Mouse (Mus musculus): Measurements from ENCODE around the gene Atpaf1.

Gene Atpaf1

DNA sequence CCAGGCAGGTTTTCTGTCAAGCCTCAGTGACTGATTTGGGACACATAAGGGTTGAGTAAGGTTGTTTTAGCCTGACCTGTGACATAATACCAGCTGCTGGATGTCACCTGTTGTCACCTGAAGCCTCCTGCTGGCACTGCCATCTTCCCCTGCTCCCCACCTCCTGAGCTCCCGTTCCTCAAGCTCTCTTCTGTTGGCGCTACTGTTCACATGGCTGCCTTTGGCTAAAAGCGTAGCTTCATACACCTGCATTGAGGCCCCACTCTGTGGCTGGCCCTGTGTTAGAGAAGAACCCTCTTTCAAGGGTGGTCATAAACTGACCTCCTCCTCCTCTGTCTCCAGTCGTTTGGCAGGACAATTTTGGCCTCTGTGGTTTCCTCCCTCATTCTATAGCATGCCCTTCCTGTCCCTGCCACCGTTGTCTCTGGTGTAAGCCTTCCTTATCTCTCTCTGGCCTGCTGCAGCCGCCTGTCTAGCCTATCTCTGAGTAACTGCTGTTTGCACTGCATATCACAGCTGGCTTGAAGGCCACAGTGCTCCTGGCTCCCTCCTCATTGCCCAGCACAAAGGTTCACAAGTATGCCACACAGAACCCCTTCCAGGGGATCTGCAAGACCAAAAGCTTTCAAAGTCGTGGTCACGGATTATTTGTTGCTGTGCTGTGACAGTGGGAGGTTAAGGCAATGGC lies 64.5 kb downstream of the Atpaf1 start:
- DNase-seq (ENCODE audit: low spot score in 2 of 2) = no peak

DNA sequence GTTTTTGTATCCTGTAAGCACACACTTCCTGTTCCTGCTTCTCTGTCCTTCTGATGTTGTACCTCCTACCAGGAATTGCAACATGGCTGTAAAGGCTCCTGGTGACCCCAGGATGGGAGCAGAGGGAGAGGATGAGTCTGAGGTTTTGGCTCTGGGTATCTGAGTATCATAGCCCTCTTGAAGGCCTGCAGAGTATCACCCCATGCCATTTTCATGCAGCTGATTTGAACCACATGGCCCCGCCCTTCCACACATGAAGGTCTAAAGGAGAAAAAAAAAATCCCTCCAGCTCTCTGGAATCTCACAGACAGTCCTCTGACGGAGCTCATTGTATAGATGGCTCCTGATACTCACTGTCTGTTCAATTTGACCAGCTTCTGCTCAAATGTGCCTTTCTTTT lies 65.5 kb downstream of the Atpaf1 start:
- no peak for DNase-seq (ENCODE audit: low spot score in 2 of 2)

DNA sequence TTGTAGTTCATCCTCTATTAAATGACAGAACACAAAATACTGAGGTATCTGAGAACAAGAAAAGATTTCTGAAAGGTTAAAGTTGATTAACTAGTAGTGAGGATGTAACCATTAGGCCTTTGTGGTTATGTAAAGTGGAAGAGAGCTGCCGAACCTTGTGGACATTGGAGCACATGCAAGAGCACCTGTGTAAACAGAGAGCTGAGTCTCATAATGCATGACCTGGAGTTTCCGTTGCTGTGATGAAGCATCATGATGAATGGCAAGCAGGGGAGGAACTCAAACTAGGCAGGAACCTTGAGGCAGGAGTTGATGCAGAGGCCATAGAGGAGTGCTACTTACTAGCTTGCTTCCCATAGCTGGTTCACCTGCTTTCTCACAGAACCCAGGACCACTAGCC lies 66.0 kb downstream of the Atpaf1 start:
- no peak for DNase-seq (ENCODE audit: low spot score in 2 of 2)

DNA sequence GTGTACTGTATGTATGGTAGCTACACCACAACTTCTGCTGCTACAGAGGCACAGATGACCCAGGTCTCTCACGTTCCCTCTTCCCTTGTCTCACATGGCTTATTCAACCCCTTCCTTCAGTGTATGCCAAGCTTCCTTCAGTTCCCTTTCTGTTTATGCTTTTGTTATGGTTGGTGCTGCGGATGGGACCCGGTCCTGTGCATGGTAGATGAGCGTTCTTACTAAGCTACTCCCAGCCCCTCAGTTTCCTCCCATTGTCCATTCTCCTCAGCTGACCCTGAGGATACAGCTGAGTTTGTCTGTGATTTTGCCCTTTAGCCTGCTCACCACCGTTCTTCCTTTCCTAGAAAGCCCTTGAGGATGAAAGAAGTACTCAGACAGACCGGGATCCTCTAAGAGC lies 67.0 kb downstream of the Atpaf1 start:
- DNase-seq (ENCODE audit: low spot score in 2 of 2) = no peak

DNA sequence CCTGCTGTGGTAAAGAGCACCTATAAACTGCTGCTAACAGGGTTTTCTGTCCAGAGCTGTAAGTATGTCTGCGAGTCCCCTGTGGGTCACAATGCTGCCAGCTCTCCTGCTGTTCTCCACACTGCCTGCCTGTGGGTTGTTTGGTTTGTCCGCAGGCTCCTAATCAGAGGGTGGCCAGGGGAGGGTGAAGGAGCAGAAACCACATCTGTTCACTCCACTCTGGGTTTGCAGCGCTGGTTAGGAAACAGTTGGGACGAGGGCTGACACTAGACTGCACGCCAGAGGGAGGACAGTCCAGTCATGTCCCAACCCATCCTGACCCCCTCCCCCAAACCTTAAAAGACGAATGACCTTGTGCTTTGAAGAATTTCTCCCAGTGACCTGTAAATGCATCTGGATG lies 70.5 kb downstream of the Atpaf1 start:
- no peak for DNase-seq (ENCODE audit: low spot score in 2 of 2)

DNA sequence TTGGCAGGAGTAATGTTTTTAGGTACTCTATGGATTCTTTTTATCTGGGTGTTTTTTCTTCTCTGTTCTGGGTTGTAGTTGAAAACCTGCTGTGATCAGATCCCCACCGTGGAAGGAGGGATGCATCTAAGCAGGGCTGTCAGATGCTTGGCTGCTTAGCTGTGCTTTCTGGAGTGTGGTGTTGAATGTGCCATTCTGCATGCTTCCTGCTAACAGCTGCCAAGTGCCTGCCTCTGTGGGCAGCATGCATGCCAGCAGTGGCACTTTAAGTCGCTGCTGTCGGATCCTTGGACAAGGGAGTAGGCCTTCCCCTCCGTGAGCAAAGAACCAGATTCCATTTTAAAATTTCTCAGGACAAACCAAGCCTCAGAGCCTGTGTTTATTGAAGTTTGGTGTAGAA lies 71.0 kb downstream of the Atpaf1 start:
- DNase-seq (ENCODE audit: low spot score in 2 of 2) = no peak

DNA sequence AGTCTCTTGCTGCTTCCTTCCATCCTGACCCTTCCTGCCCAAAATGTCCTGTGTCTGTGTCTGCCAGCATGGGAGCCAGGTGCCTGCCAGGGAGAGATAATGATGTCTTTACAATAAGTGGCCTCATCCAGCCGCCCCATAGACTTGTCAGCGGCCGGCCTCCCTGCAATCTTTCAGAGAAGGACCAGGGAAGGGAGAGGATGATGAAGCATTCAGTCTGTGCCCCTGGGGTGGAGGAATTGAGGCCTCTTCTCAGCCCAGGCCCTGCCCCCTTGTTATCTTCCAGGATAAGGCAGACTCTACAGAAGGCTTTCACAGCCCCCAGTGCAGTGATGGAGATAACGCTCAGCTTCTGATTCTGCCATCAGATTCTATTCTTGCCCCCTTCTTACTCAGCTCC lies 71.7 kb downstream of the Atpaf1 start:
- no peak for DNase-seq (ENCODE audit: low spot score in 2 of 2)

DNA sequence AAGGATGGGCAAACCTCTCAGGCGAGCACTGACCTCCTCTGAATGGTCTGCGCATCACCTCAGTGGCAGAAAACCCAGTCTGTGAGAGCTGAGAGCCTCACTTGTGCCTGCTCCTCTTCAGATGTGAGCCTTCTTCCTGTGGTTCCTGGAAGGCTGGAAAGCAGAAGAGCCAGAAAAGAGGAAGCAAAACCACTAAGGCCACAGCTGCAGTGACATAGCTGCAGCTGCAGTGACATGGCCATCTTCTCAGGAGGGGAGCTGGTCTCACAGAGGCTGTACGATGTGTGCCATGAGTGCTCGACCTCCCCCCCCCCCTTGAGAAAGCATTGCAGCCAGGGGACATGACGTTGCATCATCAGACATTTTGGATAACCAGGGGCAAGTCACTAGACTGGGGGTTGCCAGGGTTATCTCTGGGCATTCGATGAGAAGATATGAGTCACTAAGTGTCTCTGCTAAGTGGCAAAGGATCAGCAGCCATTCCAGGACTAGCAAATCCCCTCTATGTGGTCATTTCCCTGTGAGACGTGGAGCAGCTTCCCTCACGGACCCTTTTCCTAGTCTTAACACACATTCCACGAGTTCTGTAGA lies 72.8 kb downstream of the Atpaf1 start:
- DNase-seq (ENCODE audit: low spot score in 2 of 2) = no peak

DNA sequence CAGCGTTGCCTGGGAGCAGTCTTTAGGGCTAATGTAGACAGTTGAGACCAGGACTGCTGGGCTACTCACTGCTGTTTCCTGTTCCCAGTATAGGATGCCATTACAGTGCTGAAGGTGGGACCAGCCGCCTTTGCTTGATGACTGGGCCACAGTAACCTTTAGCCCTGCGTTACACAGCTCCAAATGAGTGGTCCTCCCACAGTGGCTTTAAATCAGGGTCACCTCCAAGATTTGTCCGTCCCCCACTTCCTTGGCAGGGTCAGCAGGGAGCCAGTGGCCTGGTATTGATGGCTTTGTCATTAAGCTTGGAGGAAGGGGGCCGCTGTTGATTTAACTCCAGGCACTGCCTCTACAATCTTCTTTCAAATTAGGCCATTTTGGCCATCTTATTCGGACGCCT lies 78.7 kb downstream of the Atpaf1 start:
- DNase-seq (ENCODE audit: low spot score in 2 of 2) = no peak

DNA sequence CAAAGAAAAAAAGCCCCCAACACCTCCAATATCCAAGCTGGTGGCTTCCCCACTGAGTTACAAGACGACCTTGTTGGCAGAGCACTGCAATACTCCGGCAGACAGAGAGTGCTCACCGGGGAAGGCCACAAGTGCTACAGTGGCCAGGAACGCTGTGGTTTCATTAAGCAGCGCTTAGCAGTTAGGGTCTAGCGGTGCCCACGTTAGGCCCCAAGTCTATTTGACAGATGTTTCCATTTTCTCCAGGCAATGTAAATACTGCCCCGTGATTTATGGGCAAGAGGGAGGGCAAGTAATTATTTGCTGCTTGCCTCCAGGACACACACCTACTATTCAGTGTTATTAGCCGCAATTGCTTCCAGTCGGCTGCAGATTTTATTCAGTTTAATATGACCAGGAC lies 79.3 kb downstream of the Atpaf1 start:
- DNase-seq (ENCODE audit: low spot score in 2 of 2) = no peak
